Comparison of ENCODE assay signal across 16 mouse cellular contexts in the genomic region with DNA sequence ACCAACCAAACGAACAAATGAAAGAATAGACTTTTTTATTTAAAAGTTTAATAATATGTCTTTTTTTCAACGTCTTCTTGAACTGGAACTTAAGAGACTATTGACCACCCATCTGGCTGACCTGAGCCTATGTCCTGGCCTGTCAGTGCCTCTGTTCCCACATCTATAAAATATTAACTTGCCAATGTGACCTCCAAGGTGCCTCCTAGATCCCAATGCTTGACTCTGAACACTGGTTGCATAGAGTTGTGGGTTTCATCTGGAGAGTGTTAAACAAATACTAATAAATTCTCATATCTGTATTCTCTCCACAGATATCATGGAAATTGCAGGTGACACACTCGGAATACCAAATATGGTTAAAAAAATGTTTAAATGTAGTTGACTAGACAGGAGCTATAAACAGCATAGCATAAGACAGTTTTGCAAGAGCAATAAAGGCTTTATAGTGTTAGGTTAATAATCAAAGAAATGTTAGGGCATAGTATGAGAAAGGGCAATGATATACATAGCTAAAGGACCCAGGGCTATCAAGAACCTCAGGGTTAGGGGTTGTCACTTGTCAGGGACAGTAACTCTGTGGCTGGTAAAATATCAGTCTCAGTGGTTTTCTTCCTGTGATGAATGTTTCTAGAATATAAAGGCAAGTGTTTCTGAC.
"Had no signal": no experiment of that assay in that cellular context is flagged by ENCODE, and none has a peak within 500 bp of the region (broad histone marks: within the 10 kb centered on the region; RNA-seq: fewer than 3 reads in every experiment).

No protein-coding gene starts in this region.

- H3K9me3 ChIP-seq: lung, embryonic 15.5 days; megakaryocyte, embryonic 14.5 days; midbrain, embryonic 13.5 days; midbrain, embryonic 15.5 days; neural tube, embryonic 12.5 days had no signal

- DNase-seq: lung, adult 18-20 months; lung, postnatal 14 days; lung, postnatal 36 days; right cerebral cortex, postnatal 14 days; spleen, adult 18-20 months; thymus, adult 18-20 months; thymus, postnatal 14 days; thymus, postnatal 36 days had no signal

- H3K4me3 ChIP-seq: lung, embryonic 15.5 days; megakaryocyte, embryonic 14.5 days; midbrain, embryonic 13.5 days; midbrain, embryonic 15.5 days; neural tube, embryonic 12.5 days had no signal

- H3K36me3 ChIP-seq: lung, embryonic 15.5 days; midbrain, embryonic 13.5 days; midbrain, embryonic 15.5 days; neural tube, embryonic 12.5 days had no signal

- H3K27me3 ChIP-seq: lung, embryonic 15.5 days; midbrain, embryonic 13.5 days; midbrain, embryonic 15.5 days; neural tube, embryonic 12.5 days had no signal

- H3K9ac ChIP-seq: lung, embryonic 15.5 days; midbrain, embryonic 13.5 days; midbrain, embryonic 15.5 days; neural tube, embryonic 12.5 days had no signal

- H3K27ac ChIP-seq: lung, embryonic 15.5 days; macrophage; midbrain, embryonic 13.5 days; midbrain, embryonic 15.5 days; neural tube, embryonic 12.5 days had no signal

- H3K4me1 ChIP-seq: midbrain, embryonic 13.5 days; midbrain, embryonic 15.5 days; neural tube, embryonic 12.5 days had no signal

- H3K4me2 ChIP-seq: lung, embryonic 15.5 days; midbrain, embryonic 11.5 days; midbrain, embryonic 13.5 days; midbrain, embryonic 15.5 days; neural tube, embryonic 12.5 days had no signal

- ATAC-seq: lung, postnatal 0 days; midbrain, embryonic 13.5 days; midbrain, embryonic 15.5 days had no signal
